Mouse (Mus musculus) embryo, embryonic 10.5 days (tissue): Measurements from ENCODE around the gene Mob4.
"Not testable (repeated sequence)": the region's sequence is repeated elsewhere in the genome, so short reads cannot be mapped to it uniquely, and the experiment has no call there.

Source experiments
- DNase-seq: peaks from one replicate; pipeline ENCODE4 v3.0.0-alpha.2; 2015; ENCODE audit warnings: low spot score

Mob4 gene

GRCm38 (mm10) chr1:55130943-55131401 is at the start of gene Mob4:
TSS of gene Mob4 (plus strand) at chr1:55131231.
- DNase-seq = peak; percentile 92

- no peak for DNase-seq
Measured at GRCm38 (mm10) chr1:55082106-55082505, 48.9 kb upstream of the Mob4 start.

- DNase-seq = no peak
Measured at GRCm38 (mm10) chr1:55085781-55086366, 45.2 kb upstream of the Mob4 start.

- peak; percentile 54 for DNase-seq
Measured at GRCm38 (mm10) chr1:55086868-55087400, 44.1 kb upstream of the Mob4 start.

GRCm38 (mm10) chr1:55087401-55087904 is 43.6 kb upstream of the Mob4 start:
- no peak for DNase-seq

GRCm38 (mm10) chr1:55087932-55088610 is 43.0 kb upstream of the Mob4 start, which contains the start of the genes Hspe1 and Hspd1:
TSS of gene Hspe1 (plus strand) at chr1:55088132.
TSS of gene Hspd1 (minus strand) at chr1:55088243.
- peak; percentile 98 for DNase-seq

GRCm38 (mm10) chr1:55088611-55089497 is 42.2 kb upstream of the Mob4 start:
- DNase-seq = no peak

- no peak for DNase-seq
Measured at GRCm38 (mm10) chr1:55089498-55090064, 41.5 kb upstream of the Mob4 start.

GRCm38 (mm10) chr1:55092056-55092455 is 39.0 kb upstream of the Mob4 start:
- DNase-seq = no peak

GRCm38 (mm10) chr1:55092469-55092868 is 38.6 kb upstream of the Mob4 start:
- DNase-seq = no peak

- DNase-seq = no peak
Measured at GRCm38 (mm10) chr1:55106919-55107585, 24.0 kb upstream of the Mob4 start.

- DNase-seq = no peak
Measured at GRCm38 (mm10) chr1:55107644-55108043, 23.4 kb upstream of the Mob4 start.

- no peak for DNase-seq
Measured at GRCm38 (mm10) chr1:55108473-55108872, 22.6 kb upstream of the Mob4 start.

GRCm38 (mm10) chr1:55109066-55109766 is 21.8 kb upstream of the Mob4 start:
- no peak for DNase-seq

- no peak for DNase-seq
Measured at GRCm38 (mm10) chr1:55123046-55123445, 8.0 kb upstream of the Mob4 start.

GRCm38 (mm10) chr1:55123561-55123960 is 7.5 kb upstream of the Mob4 start:
- DNase-seq = no peak

GRCm38 (mm10) chr1:55124136-55124535 is 6.9 kb upstream of the Mob4 start:
- DNase-seq = not testable (repeated sequence)

- DNase-seq = no peak
Measured at GRCm38 (mm10) chr1:55129716-55130115, 1.3 kb upstream of the Mob4 start.

- DNase-seq = no peak
Measured at GRCm38 (mm10) chr1:55130190-55130916, 678 bp upstream of the Mob4 start.
